Mouse (Mus musculus): ENCODE data around the gene Gm3317. TPM values are rescaled to one million over a fixed set of nuclear protein-coding genes. Genes with fewer than 3 reads are reported as not detected.
"Not testable (repeated sequence)": the region's sequence is repeated elsewhere in the genome, so short reads cannot be mapped to it uniquely, and the experiment has no call there.

Gm3317 gene
- total RNA-seq (2014; rRNA removed) (not detected in 2 replicates), polyA plus RNA-seq (2015; fragmentation: Nextera tagmentation; extraction: Ambion mirVana) (not detected in 2 replicates)

DNA sequence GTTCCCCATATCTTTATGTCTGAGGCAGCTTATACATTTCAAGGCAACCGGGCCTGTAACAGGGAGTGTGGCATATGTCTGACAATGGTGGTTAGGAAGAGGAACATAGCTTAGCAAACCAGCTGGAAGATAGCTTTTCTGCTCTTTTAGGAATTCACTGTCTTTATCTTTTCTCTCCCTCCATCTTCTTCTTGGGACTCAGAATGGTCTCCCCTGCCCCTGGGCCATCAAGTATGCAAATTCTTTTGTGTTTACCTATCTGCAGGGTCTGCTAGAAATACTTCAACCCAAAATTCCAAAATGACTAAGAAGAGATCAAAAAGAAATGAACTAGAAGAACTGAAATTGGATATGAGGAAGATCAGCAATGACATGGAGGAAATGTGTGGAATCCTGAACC lies at the start of gene Gm3317:
Gene Gm3317 (plus strand): TSS at position 301 of the 400 bp plus-strand sequence.
- H3K4me1 ChIP-seq (ENCODE audit: insufficient read depth, low read length); H3K27ac ChIP-seq (ENCODE audit: low read depth, low read length); ATAC-seq (ENCODE audit: low FRiP score); H3K4me3 ChIP-seq (ENCODE audit: low read depth, low read length); H3K9me3 ChIP-seq (ENCODE audit: low read length); H3K36me3 ChIP-seq (ENCODE audit: insufficient read depth, low read length); H3K9ac ChIP-seq (replicated peaks; ENCODE audit: low read length, poor library complexity, severe bottlenecking); DNase-seq (ENCODE audit: low spot score); H3K27me3 ChIP-seq (ENCODE audit: insufficient read depth, low read length); H3K4me2 ChIP-seq (ENCODE audit: low read depth, low read length, poor library complexity, severe bottlenecking): not testable (repeated sequence)
- WGBS = no CpG with 5 or more reads among the region's 1 CpGs

- not testable (repeated sequence) for H3K9ac ChIP-seq (replicated peaks; ENCODE audit: low read length, poor library complexity, severe bottlenecking); H3K4me2 ChIP-seq (ENCODE audit: low read depth, low read length, poor library complexity, severe bottlenecking); H3K4me3 ChIP-seq (ENCODE audit: low read depth, low read length); DNase-seq (ENCODE audit: low spot score); H3K27me3 ChIP-seq (ENCODE audit: insufficient read depth, low read length); H3K36me3 ChIP-seq (ENCODE audit: insufficient read depth, low read length); H3K4me1 ChIP-seq (ENCODE audit: insufficient read depth, low read length); ATAC-seq (ENCODE audit: low FRiP score); H3K27ac ChIP-seq (ENCODE audit: low read depth, low read length); H3K9me3 ChIP-seq (ENCODE audit: low read length)
- WGBS = 83% methylated on average over 2 of the region's 2 CpGs
These were observed 33.1 kb upstream of the Gm3317 start, which contains the start of gene Gm8279 for GRCm38 (mm10) chr14:5131219-5131618. Gene Gm8279, plus strand, starts transcription at chr14:5131519.

DNA sequence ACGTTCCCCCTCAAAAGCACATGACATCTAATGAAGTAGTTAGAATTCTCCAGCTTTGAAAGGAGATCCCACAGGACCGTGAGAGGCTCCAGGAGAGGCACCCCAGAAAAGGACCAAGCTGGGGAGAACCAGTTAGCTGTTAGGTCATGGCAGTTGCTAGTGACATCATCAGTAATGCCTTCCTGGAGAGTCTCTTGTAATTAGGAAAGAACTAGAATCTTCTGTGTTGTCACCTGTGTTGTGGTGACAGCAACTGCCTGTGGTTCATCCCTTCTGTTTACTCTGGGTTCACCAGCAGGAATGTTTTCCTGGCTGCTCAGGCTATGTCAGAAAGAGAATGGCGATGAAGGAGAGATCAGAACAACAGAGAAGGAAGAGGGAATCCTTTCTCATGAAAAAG lies 21.2 kb downstream of the Gm3317 start, which contains the start of gene Gm8271:
Gene Gm8271 (plus strand): TSS at position 301 of the 400 bp plus-strand sequence.
- H3K4me3 ChIP-seq (ENCODE audit: low read depth, low read length); H3K4me1 ChIP-seq (ENCODE audit: insufficient read depth, low read length); H3K36me3 ChIP-seq (ENCODE audit: insufficient read depth, low read length); H3K27ac ChIP-seq (ENCODE audit: low read depth, low read length); ATAC-seq (ENCODE audit: low FRiP score); DNase-seq (ENCODE audit: low spot score); H3K27me3 ChIP-seq (ENCODE audit: insufficient read depth, low read length); H3K9me3 ChIP-seq (ENCODE audit: low read length); H3K4me2 ChIP-seq (ENCODE audit: low read depth, low read length, poor library complexity, severe bottlenecking); H3K9ac ChIP-seq (replicated peaks; ENCODE audit: low read length, poor library complexity, severe bottlenecking): not testable (repeated sequence)
- WGBS = no CpG with 5 or more reads among the region's 3 CpGs

Other genes with a start within 250 kb of the Gm3317 start
- 0.76 TPM in 1 of 2 replicates, not detected in the other for gene Gm8297, start 180.6 kb upstream of the Gm3317 start, total RNA-seq (2014; rRNA removed)
- not detected in 2 replicates for gene Gm8297, start 180.6 kb upstream of the Gm3317 start, polyA plus RNA-seq (2015; fragmentation: Nextera tagmentation; extraction: Ambion mirVana)
- 2.3 TPM in 1 of 2 replicates, not detected in the other for gene Gm3298, start 148.6 kb upstream of the Gm3317 start, total RNA-seq (2014; rRNA removed)
- 0.35 TPM in 1 of 2 replicates, not detected in the other for gene Gm3298, start 148.6 kb upstream of the Gm3317 start, polyA plus RNA-seq (2015; fragmentation: Nextera tagmentation; extraction: Ambion mirVana)
- not detected in 2 replicates for gene 4930555G01Rik, start 113.9 kb upstream of the Gm3317 start, total RNA-seq (2014; rRNA removed)
- not detected in 2 replicates for gene 4930555G01Rik, start 113.9 kb upstream of the Gm3317 start, polyA plus RNA-seq (2015; fragmentation: Nextera tagmentation; extraction: Ambion mirVana)
- 17.1 and 20.9 TPM in 2 replicates for gene Gm8281, start 93.5 kb upstream of the Gm3317 start, total RNA-seq (2014; rRNA removed)
- gene Gm8281, start 93.5 kb upstream of the Gm3317 start, polyA plus RNA-seq (2015; fragmentation: Nextera tagmentation; extraction: Ambion mirVana) = 11.3 and 13.6 TPM in 2 replicates
- not detected in 2 replicates for gene Gm8279, start 33.0 kb upstream of the Gm3317 start, total RNA-seq (2014; rRNA removed)
- gene Gm8279, start 33.0 kb upstream of the Gm3317 start, polyA plus RNA-seq (2015; fragmentation: Nextera tagmentation; extraction: Ambion mirVana) = not detected in 2 replicates
- not detected in 2 replicates for gene Gm8271, start 21.3 kb downstream of the Gm3317 start, total RNA-seq (2014; rRNA removed)
- not detected in 2 replicates for gene Gm8271, start 21.3 kb downstream of the Gm3317 start, polyA plus RNA-seq (2015; fragmentation: Nextera tagmentation; extraction: Ambion mirVana)
- not detected in 2 replicates for gene Gm3526, start 96.0 kb downstream of the Gm3317 start, total RNA-seq (2014; rRNA removed)
- gene Gm3526, start 96.0 kb downstream of the Gm3317 start, polyA plus RNA-seq (2015; fragmentation: Nextera tagmentation; extraction: Ambion mirVana) = not detected in 2 replicates
- not detected in 2 replicates for gene Gm3542, start 170.4 kb downstream of the Gm3317 start, total RNA-seq (2014; rRNA removed)
- not detected in 2 replicates for gene Gm3542, start 170.4 kb downstream of the Gm3317 start, polyA plus RNA-seq (2015; fragmentation: Nextera tagmentation; extraction: Ambion mirVana)
- 1.2 TPM in 1 of 2 replicates, not detected in the other for gene Gm3500, start 224.5 kb downstream of the Gm3317 start, total RNA-seq (2014; rRNA removed)
- gene Gm3500, start 224.5 kb downstream of the Gm3317 start, polyA plus RNA-seq (2015; fragmentation: Nextera tagmentation; extraction: Ambion mirVana) = 2.0 and 2.8 TPM in 2 replicates

Data from midbrain, postnatal 0 days (tissue).